Mouse (Mus musculus) limb, embryonic 15.5 days (tissue): ENCODE measurements around the gene Agpat3. TPM values are rescaled to one million over a fixed set of nuclear protein-coding genes. Genes with fewer than 3 reads are reported as not detected.

Experiments
- microRNA-seq: library from miRNA; unstranded; fragments of <30 nt; microRNA quantifications from one replicate; pipeline ENCODE4, GENCODE M21; 2016
- polyA plus RNA-seq: library from polyadenylated mRNA; unstranded; fragments of >200 nt; fragmentation: Nextera tagmentation; extraction: Ambion mirVana; gene quantifications from 2 replicates; pipeline ENCODE4 v1.2.1, GENCODE M21; 2015

The Agpat3 gene
- polyA plus RNA-seq, 1 experiment from 2014 or later = 111 TPM

Small RNA genes lying within 50 kb of the gene (microRNA-seq; reads per million reads assigned to microRNA genes)
- gene Mir7659 = not detected

Other genes with a start within 250 kb of the Agpat3 start
- 38.7 and 42.1 TPM in 2 replicates for gene D10Jhu81e, start 182.7 kb downstream of the Agpat3 start, polyA plus RNA-seq
- 18.5 and 18.9 TPM in 2 replicates for gene Pwp2, start 167.3 kb downstream of the Agpat3 start, polyA plus RNA-seq
- 13.3 and 15.6 TPM in 2 replicates for gene Trappc10, start 107.8 kb downstream of the Agpat3 start, polyA plus RNA-seq
- 259 and 289 TPM in 2 replicates for gene Rrp1, start 60.6 kb upstream of the Agpat3 start, polyA plus RNA-seq
- gene Cstb, start 73.2 kb upstream of the Agpat3 start, polyA plus RNA-seq = 313 and 319 TPM in 2 replicates
- gene Pdxk, start 112.5 kb upstream of the Agpat3 start, polyA plus RNA-seq = 11.9 and 13.1 TPM in 2 replicates
- gene Olfr1358, start 164.9 kb upstream of the Agpat3 start, polyA plus RNA-seq = not detected in 2 replicates
- gene Ilvbl, start 221.9 kb upstream of the Agpat3 start, polyA plus RNA-seq = 77.0 and 86.2 TPM in 2 replicates
- gene Syde1, start 239.5 kb upstream of the Agpat3 start, polyA plus RNA-seq = 20.2 and 20.3 TPM in 2 replicates